Mouse (Mus musculus): ENCODE measurements around the gene Kdm5b.

- TF ChIP-seq USF1 (IDR thresholded peaks at IDR 0.05; ENCODE audit: low read depth) (no peak), POLR2A (IDR thresholded peaks at IDR 0.05; ENCODE audit: insufficient read length, low read depth) (no peak), E2F4 (IDR thresholded peaks at IDR 0.05; ENCODE audit: insufficient read depth) (no peak), MAX (IDR thresholded peaks at IDR 0.05; ENCODE audit: low read depth) (no peak), SRF (IDR thresholded peaks at IDR 0.05; ENCODE audit: control insufficient read depth, insufficient read length, low read depth) (no peak), MYOD1 (IDR thresholded peaks at IDR 0.05; ENCODE audit: control insufficient read depth in 1 of 3, insufficient read length in 2 of 3, low read depth in 2 of 3) (no peak), TCF3 (IDR thresholded peaks at IDR 0.05; ENCODE audit: insufficient read length, low read depth) (no peak)
Measured at GRCm38 (mm10) chr1:134524424-134524823, 35.5 kb upstream of the Kdm5b start.
